Mouse (Mus musculus): Measurements from ENCODE around the gene Olfr1510. TPM values are rescaled to one million over a fixed set of nuclear protein-coding genes. Genes with fewer than 3 reads are reported as not detected.

Gene Olfr1510
- polyA plus RNA-seq, 1 experiment from 2014 or later: not detected

Other genes starting within 250 kb of the Olfr1510 start
- gene Supt16, start 217.0 kb downstream of the Olfr1510 start, polyA plus RNA-seq (2015; fragmentation: Nextera tagmentation; extraction: Ambion mirVana): 56.1 and 58.9 TPM in 2 replicates
- gene Chd8, start 156.6 kb downstream of the Olfr1510 start, polyA plus RNA-seq (2015; fragmentation: Nextera tagmentation; extraction: Ambion mirVana): 39.7 and 47.9 TPM in 2 replicates
- gene Tox4, start 135.2 kb downstream of the Olfr1510 start, polyA plus RNA-seq (2015; fragmentation: Nextera tagmentation; extraction: Ambion mirVana): 59.5 and 62.9 TPM in 2 replicates
- 44.4 and 44.8 TPM in 2 replicates for gene Rab2b, start 134.8 kb downstream of the Olfr1510 start, polyA plus RNA-seq (2015; fragmentation: Nextera tagmentation; extraction: Ambion mirVana)
- 51.4 and 57.1 TPM in 2 replicates for gene Mettl3, start 109.2 kb downstream of the Olfr1510 start, polyA plus RNA-seq (2015; fragmentation: Nextera tagmentation; extraction: Ambion mirVana)
- gene Sall2, start 85.6 kb downstream of the Olfr1510 start, polyA plus RNA-seq (2015; fragmentation: Nextera tagmentation; extraction: Ambion mirVana): 29.6 and 31.7 TPM in 2 replicates
- gene Olfr1513, start 58.0 kb downstream of the Olfr1510 start, polyA plus RNA-seq (2015; fragmentation: Nextera tagmentation; extraction: Ambion mirVana): not detected in 2 replicates
- not detected in 2 replicates for gene Olfr1512, start 35.2 kb downstream of the Olfr1510 start, polyA plus RNA-seq (2015; fragmentation: Nextera tagmentation; extraction: Ambion mirVana)
- not detected in 2 replicates for gene Olfr1511, start 17.0 kb downstream of the Olfr1510 start, polyA plus RNA-seq (2015; fragmentation: Nextera tagmentation; extraction: Ambion mirVana)
- gene Olfr1509, start 28.6 kb upstream of the Olfr1510 start, polyA plus RNA-seq (2015; fragmentation: Nextera tagmentation; extraction: Ambion mirVana): not detected in 2 replicates
- not detected in 2 replicates for gene Olfr1508, start 53.1 kb upstream of the Olfr1510 start, polyA plus RNA-seq (2015; fragmentation: Nextera tagmentation; extraction: Ambion mirVana)
- gene Olfr1507, start 81.4 kb upstream of the Olfr1510 start, polyA plus RNA-seq (2015; fragmentation: Nextera tagmentation; extraction: Ambion mirVana): not detected in 2 replicates

Measured in forebrain, embryonic 15.5 days (tissue).